Comparison of ENCODE assay signal across 26 mouse cellular contexts in the genomic region with DNA sequence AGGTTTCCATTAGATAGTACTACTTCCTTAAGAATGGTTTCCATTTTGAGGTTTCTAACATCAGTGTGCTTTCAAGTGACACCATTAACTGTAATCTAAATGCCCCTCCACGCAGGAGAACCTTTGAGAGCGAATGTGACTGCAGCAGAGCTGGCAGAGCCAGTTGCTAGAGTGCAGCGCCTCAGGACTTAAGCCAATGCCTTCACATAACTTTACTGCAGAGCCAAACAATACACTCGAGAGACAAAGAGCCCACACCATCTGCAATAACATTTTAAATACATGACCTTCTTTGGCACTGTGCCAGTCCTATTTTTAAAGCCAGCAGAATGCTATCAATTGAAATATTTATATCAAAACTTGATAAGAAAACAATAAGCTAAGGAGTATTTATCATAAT. TPM values are rescaled to one million over a fixed set of nuclear protein-coding genes. Genes with fewer than 3 reads are reported as not detected.
DNase-seq lines count a peak whose midpoint lies in the region; ATAC-seq and TF ChIP-seq lines count a peak whose summit lies in the region.
"Had no signal": no experiment of that assay in that cellular context is flagged by ENCODE, and none has a peak within 500 bp of the region (broad histone marks: within the 10 kb centered on the region; RNA-seq: fewer than 3 reads in every experiment).

No protein-coding gene starts in this region.

- no peak overlapping the region for H3K4me3 ChIP-seq in heart, embryonic 12.5 days
- H3K4me3 ChIP-seq in heart, postnatal 0 days (ENCODE audit: low read depth, low read length), result no peak overlapping the region
- H3K4me3 ChIP-seq in heart, adult 2 months, result no peak overlapping the region
- no peak overlapping the region for H3K4me3 ChIP-seq in lung, embryonic 14.5 days (ENCODE audit: low read depth, low read length)
- no peak overlapping the region for H3K4me3 ChIP-seq in midbrain, embryonic 11.5 days (ENCODE audit: low read depth, low read length)
- no peak overlapping the region for H3K4me3 ChIP-seq in midbrain, embryonic 13.5 days (replicated peaks)
- H3K4me3 ChIP-seq: embryonic facial prominence, embryonic 12.5 days; erythroblast, embryonic 14.5 days; forebrain, embryonic 12.5 days; forebrain, embryonic 15.5 days had no signal

- no peak for TF ChIP-seq CTCF in heart, postnatal 0 days (IDR thresholded peaks at IDR 0.05; ENCODE audit: low read depth)
- no peak for TF ChIP-seq CTCF in heart, adult 2 months (IDR thresholded peaks at IDR 0.05)
- no peak for TF ChIP-seq CTCF in lung, embryonic 14.5 days (IDR thresholded peaks at IDR 0.05; ENCODE audit: low read depth)

- no peak for TF ChIP-seq POLR2A in heart, adult 2 months (IDR thresholded peaks at IDR 0.05; ENCODE audit: insufficient read depth, low read depth, low read length)

- no peak overlapping the region for H3K4me2 ChIP-seq in heart, embryonic 12.5 days
- H3K4me2 ChIP-seq in heart, postnatal 0 days (ENCODE audit: low read depth, low read length), result no peak overlapping the region
- H3K4me2 ChIP-seq in lung, embryonic 14.5 days, result no peak overlapping the region
- no peak overlapping the region for H3K4me2 ChIP-seq in midbrain, embryonic 11.5 days
- no peak overlapping the region for H3K4me2 ChIP-seq in midbrain, embryonic 13.5 days (replicated peaks)
- H3K4me2 ChIP-seq: embryonic facial prominence, embryonic 12.5 days; forebrain, embryonic 12.5 days; forebrain, embryonic 15.5 days; hindbrain, embryonic 14.5 days had no signal

- peaks cover 36% of the 10 kb centered on the region for H3K36me3 ChIP-seq in heart, embryonic 12.5 days
- H3K36me3 ChIP-seq in heart, postnatal 0 days (replicated peaks; ENCODE audit: control insufficient read depth, insufficient read depth, low read length), result peaks cover 32% of the 10 kb centered on the region
- H3K36me3 ChIP-seq in heart, adult 2 months (ENCODE audit: control insufficient read depth, insufficient read depth, low read length), result peaks cover 10% of the 10 kb centered on the region
- peaks cover 33% of the 10 kb centered on the region for H3K36me3 ChIP-seq in lung, embryonic 14.5 days (ENCODE audit: insufficient read depth)
- H3K36me3 ChIP-seq in midbrain, embryonic 11.5 days (ENCODE audit: control insufficient read depth, insufficient read depth, low read length), result peaks cover 4% of the 10 kb centered on the region
- peaks cover 35% of the 10 kb centered on the region for H3K36me3 ChIP-seq in midbrain, embryonic 13.5 days

- no peak for TF ChIP-seq EP300 in heart, postnatal 0 days (IDR thresholded peaks at IDR 0.05; ENCODE audit: low read depth)
- TF ChIP-seq EP300 in heart, adult 2 months (IDR thresholded peaks at IDR 0.05; ENCODE audit: insufficient read depth, low read depth, low read length), result no peak

- 58% methylated on average over 4 of the region's 4 CpGs for WGBS in heart, embryonic 12.5 days
- 18% methylated on average over 4 of the region's 4 CpGs for WGBS in heart, postnatal 0 days
- WGBS in heart, adult 2 months, result 21% methylated on average over 4 of the region's 4 CpGs
- WGBS in lung, embryonic 14.5 days, result 46% methylated on average over 4 of the region's 4 CpGs
- 87% methylated on average over 4 of the region's 4 CpGs for WGBS in midbrain, embryonic 11.5 days
- 76% methylated on average over 4 of the region's 4 CpGs for WGBS in midbrain, embryonic 13.5 days

- no peak overlapping the region for H3K9ac ChIP-seq in heart, embryonic 12.5 days
- no peak overlapping the region; the same call in 1 of the 2 replicates for H3K9ac ChIP-seq in heart, postnatal 0 days (replicated peaks; ENCODE audit: low read depth, low read length)
- H3K9ac ChIP-seq in heart, adult 2 months (ENCODE audit: low read depth, low read length), result no peak overlapping the region
- H3K9ac ChIP-seq in lung, embryonic 14.5 days, result no peak overlapping the region
- no peak overlapping the region for H3K9ac ChIP-seq in midbrain, embryonic 11.5 days (ENCODE audit: low read length)
- no peak overlapping the region for H3K9ac ChIP-seq in midbrain, embryonic 13.5 days (replicated peaks)
- H3K9ac ChIP-seq: embryonic facial prominence, embryonic 12.5 days; forebrain, embryonic 12.5 days; forebrain, embryonic 15.5 days; hindbrain, embryonic 14.5 days had no signal

- intact Hi-C loops in heart, adult 2 months (cut with DNase I), result no loop called here

- DNase-seq in heart, adult 11 months, result peak; percentile 88
- DNase-seq in heart, postnatal 0 days (ENCODE audit: low spot score), result peak; percentile 50
- no peak for DNase-seq in heart, adult 2 months
- peak; percentile 53 for DNase-seq in lung, embryonic 14.5 days
- no peak for DNase-seq in lung, postnatal 25 days (ENCODE audit: low spot score)
- DNase-seq in midbrain, embryonic 11.5 days (ENCODE audit: low spot score, missing footprints), result peak; percentile 54
- DNase-seq: adrenal gland, postnatal 10 days; adrenal gland, postnatal 36 days; B cell, adult 2 months; cerebellum, adult 18-20 months; cerebellum, adult 9-10 months; cerebellum, postnatal 14 days; gastrocnemius, postnatal 25 days had no signal

- no peaks in the 10 kb centered on the region for H3K9me3 ChIP-seq in heart, embryonic 12.5 days (replicated peaks)
- H3K9me3 ChIP-seq in heart, postnatal 0 days (replicated peaks; ENCODE audit: control insufficient read depth, low read length), result no peaks in the 10 kb centered on the region
- H3K9me3 ChIP-seq in lung, embryonic 14.5 days (ENCODE audit: low read depth, low read length), result no peaks in the 10 kb centered on the region
- H3K9me3 ChIP-seq in midbrain, embryonic 11.5 days (ENCODE audit: control insufficient read depth, low read length), result no peaks in the 10 kb centered on the region
- H3K9me3 ChIP-seq in midbrain, embryonic 13.5 days, result no peaks in the 10 kb centered on the region
- H3K9me3 ChIP-seq: embryonic facial prominence, embryonic 12.5 days; forebrain, embryonic 12.5 days; forebrain, embryonic 15.5 days; G1E had no signal

- peaks cover 12% of the 10 kb centered on the region for H3K4me1 ChIP-seq in heart, embryonic 12.5 days (replicated peaks)
- H3K4me1 ChIP-seq in heart, postnatal 0 days (ENCODE audit: control insufficient read depth, insufficient read depth), result peaks cover 11% of the 10 kb centered on the region; the same call in 1 of the 2 replicates
- H3K4me1 ChIP-seq in heart, adult 2 months (ENCODE audit: control insufficient read depth, insufficient read depth, low read length), result peaks cover 2% of the 10 kb centered on the region
- no peaks in the 10 kb centered on the region for H3K4me1 ChIP-seq in lung, embryonic 14.5 days (ENCODE audit: insufficient read depth)
- peaks cover 2% of the 10 kb centered on the region; the same call in 1 of the 2 replicates for H3K4me1 ChIP-seq in midbrain, embryonic 11.5 days (ENCODE audit: control insufficient read depth, insufficient read depth, low read length)
- peaks cover 2% of the 10 kb centered on the region; the same call in 1 of the 2 replicates for H3K4me1 ChIP-seq in midbrain, embryonic 13.5 days (replicated peaks)
- H3K4me1 ChIP-seq: embryonic facial prominence, embryonic 12.5 days; forebrain, embryonic 15.5 days had no signal

- no peak overlapping the region for H3K27ac ChIP-seq in heart, embryonic 12.5 days (ENCODE audit: poor library complexity, severe bottlenecking)
- no peak overlapping the region for H3K27ac ChIP-seq in heart, postnatal 0 days (ENCODE audit: low read depth)
- H3K27ac ChIP-seq in heart, adult 2 months, result no peak overlapping the region; the same call in 1 of the 2 replicates
- H3K27ac ChIP-seq in lung, embryonic 14.5 days (ENCODE audit: low read depth), result peak overlapping the region; percentile 0; the same call in 1 of the 2 replicates
- no peak overlapping the region for H3K27ac ChIP-seq in midbrain, embryonic 11.5 days (ENCODE audit: low read depth, low read length)
- no peak overlapping the region for H3K27ac ChIP-seq in midbrain, embryonic 13.5 days
- H3K27ac ChIP-seq: embryonic facial prominence, embryonic 12.5 days; forebrain, embryonic 12.5 days; forebrain, embryonic 15.5 days; hindbrain, embryonic 14.5 days; hindbrain, postnatal 0 days had no signal

- no peaks in the 10 kb centered on the region for H3K79me2 ChIP-seq in heart, adult 2 months (replicated peaks; ENCODE audit: control insufficient read depth, insufficient read depth, low read length)

- ATAC-seq in heart, embryonic 12.5 days (ENCODE audit: insufficient number of reproducible peaks, low FRiP score), result no peak
- no peak for ATAC-seq in heart, postnatal 0 days (ENCODE audit: insufficient read depth, low read depth)
- no peak for ATAC-seq in lung, embryonic 14.5 days (ENCODE audit: insufficient read depth)
- no peak for ATAC-seq in midbrain, embryonic 11.5 days (ENCODE audit: low FRiP score)
- ATAC-seq in midbrain, embryonic 13.5 days, result no peak
- ATAC-seq: forebrain, embryonic 15.5 days; hindbrain, postnatal 0 days; inflammation-experienced regulatory T-cells, adult 6 months; intestine, embryonic 16.5 days; Patski had no signal

- no peaks in the 10 kb centered on the region for H3K27me3 ChIP-seq in heart, embryonic 12.5 days (replicated peaks)
- H3K27me3 ChIP-seq in heart, postnatal 0 days (ENCODE audit: control insufficient read depth, insufficient read depth, low read length), result no peaks in the 10 kb centered on the region
- H3K27me3 ChIP-seq in heart, adult 2 months (ENCODE audit: control insufficient read depth, insufficient read depth, low read length), result no peaks in the 10 kb centered on the region
- H3K27me3 ChIP-seq in lung, embryonic 14.5 days (ENCODE audit: insufficient read depth, low read length), result no peaks in the 10 kb centered on the region
- H3K27me3 ChIP-seq in midbrain, embryonic 11.5 days (ENCODE audit: control insufficient read depth, insufficient read depth, low read length), result no peaks in the 10 kb centered on the region
- H3K27me3 ChIP-seq in midbrain, embryonic 13.5 days, result no peaks in the 10 kb centered on the region
- H3K27me3 ChIP-seq: CH12.LX; embryonic facial prominence, embryonic 12.5 days; forebrain, embryonic 12.5 days; forebrain, embryonic 15.5 days; Patski had no signal

RNA-seq across cellular contexts. Expression of gene Xpo4, which starts 35.6 kb away (rescaled TPM):
- polyA plus RNA-seq in heart, embryonic 12.5 days (2016; fragmentation: Nextera tagmentation; extraction: Ambion mirVana), result 19.2 and 19.5 TPM in 2 replicates
- total RNA-seq in heart, postnatal 0 days (2014; rRNA removed; ENCODE audit: low replicate concordance), result 10.9 and 26.0 TPM in 2 replicates
- polyA plus RNA-seq in heart, postnatal 0 days (2015; fragmentation: Nextera tagmentation; extraction: Ambion mirVana), result 5.1 and 6.5 TPM in 2 replicates
- total RNA-seq in heart, adult 2 months (2021), result 10 to 100 TPM; 10.9 to 12.7 TPM
- 2.8 and 6.4 TPM in 2 replicates for polyA plus RNA-seq in heart, adult 2 months (2012; rRNA removed)
- 33.7 and 37.1 TPM in 2 replicates for polyA plus RNA-seq in lung, embryonic 14.5 days (2014; fragmentation: Nextera tagmentation; extraction: Ambion mirVana)
- 32.6 and 33.9 TPM in 2 replicates for polyA plus RNA-seq in midbrain, embryonic 11.5 days (2014; fragmentation: Nextera tagmentation; extraction: Ambion mirVana)
- 16.5 and 17.9 TPM in 2 replicates for polyA plus RNA-seq in midbrain, embryonic 13.5 days (2015; fragmentation: Nextera tagmentation; extraction: Ambion mirVana)

RNA-seq across cellular contexts. Expression of gene Eef1akmt1, which starts 58.2 kb away (rescaled TPM):
- polyA plus RNA-seq in heart, embryonic 12.5 days (2016; fragmentation: Nextera tagmentation; extraction: Ambion mirVana), result 56.4 and 60.4 TPM in 2 replicates
- 21.4 and 46.9 TPM in 2 replicates for total RNA-seq in heart, postnatal 0 days (2014; rRNA removed; ENCODE audit: low replicate concordance)
- 79.3 and 88.3 TPM in 2 replicates for polyA plus RNA-seq in heart, postnatal 0 days (2015; fragmentation: Nextera tagmentation; extraction: Ambion mirVana)
- 10 to 100 TPM; 32.4 to 34.0 TPM for total RNA-seq in heart, adult 2 months (2021)
- 33.8 and 55.6 TPM in 2 replicates for polyA plus RNA-seq in heart, adult 2 months (2012; rRNA removed)
- 112 and 122 TPM in 2 replicates for polyA plus RNA-seq in lung, embryonic 14.5 days (2014; fragmentation: Nextera tagmentation; extraction: Ambion mirVana)
- 82.0 and 87.2 TPM in 2 replicates for polyA plus RNA-seq in midbrain, embryonic 11.5 days (2014; fragmentation: Nextera tagmentation; extraction: Ambion mirVana)
- polyA plus RNA-seq in midbrain, embryonic 13.5 days (2015; fragmentation: Nextera tagmentation; extraction: Ambion mirVana), result 88.9 and 89.0 TPM in 2 replicates

Comparison
In these comparisons a context has a peak if more than half of its experiments do, and no peak if none do; other contexts are left out.
1. DNase-seq: peak in heart, adult 11 months (single experiment), heart, postnatal 0 days (single experiment), lung, embryonic 14.5 days (single experiment) and midbrain, embryonic 11.5 days (single experiment); none in heart, adult 2 months (0 of 2) and lung, postnatal 25 days (single experiment).